Mouse (Mus musculus) liver, embryonic 14.5 days (tissue): ENCODE results near the gene Lmf1. TPM values are rescaled to one million over a fixed set of nuclear protein-coding genes. Genes with fewer than 3 reads are reported as not detected.

ENCODE experiments used
- ATAC-seq: fragments of 200-750 bp; cut with Nextera tagmentation; 2 replicates; pipeline ENCODE4 v1.8.0; 2017; ENCODE audit warnings: moderate number of reproducible peaks, mild to moderate bottlenecking, moderate library complexity; ENCODE audit not compliant: insufficient read depth
- DNase-seq, 3 experiments: peaks; one replicate each; pipeline ENCODE4 v3.0.0-alpha.2; 2012 to 2013; ENCODE audit warnings: low read depth in 3 of 3, low spot score in 3 of 3
- H3K27ac ChIP-seq: fragments of 300-500 bp; sonication (generic); 2 replicates; pipeline ENCODE4 v1.5.1; 2014; ENCODE audit warnings: moderate library complexity, mild to moderate bottlenecking, control low read depth, inconsistent platforms
- H3K27me3 ChIP-seq: fragments of 300-500 bp; sonication (generic); 2 replicates; pipeline ENCODE4 v1.6.1; 2014; ENCODE audit warnings: mild to moderate bottlenecking, low read length, moderate library complexity; ENCODE audit not compliant: control insufficient read depth, insufficient read depth
- H3K36me3 ChIP-seq: fragments of 300-500 bp; sonication (generic); replicated peaks from 2 replicates; pipeline ENCODE4 v1.6.1; 2014; ENCODE audit warnings: low read depth; ENCODE audit not compliant: control insufficient read depth, insufficient read depth
- H3K4me1 ChIP-seq, 2 experiments: fragments of 200-500 bp in 1 of 2; fragments of 300-500 bp in 1 of 2; sonication (generic) in 1 of 2; replicated peaks; 2 replicates each; pipeline ENCODE4 v1.6.1; 2012 to 2014; ENCODE audit warnings: antibody characterized with exemption in 1 of 2, inconsistent platforms in 1 of 2, low read length in 1 of 2; ENCODE audit not compliant: control insufficient read depth in 2 of 2, insufficient read depth in 2 of 2
- H3K4me2 ChIP-seq: fragments of 300-500 bp; sonication (generic); 2 replicates; pipeline ENCODE4 v1.6.1; 2014; ENCODE audit warnings: low read depth, mild to moderate bottlenecking, control low read depth, moderate library complexity
- H3K4me3 ChIP-seq, 2 experiments: fragments of 200-500 bp in 1 of 2; fragments of 300-500 bp in 1 of 2; sonication (generic) in 1 of 2; 2 replicates each; pipeline ENCODE4 v1.5.1; 2012 to 2014; ENCODE audit warnings: low read depth in 2 of 2, low read length in 2 of 2, mild to moderate bottlenecking in 2 of 2, control low read depth in 1 of 2, inconsistent platforms in 1 of 2, moderate library complexity in 1 of 2; ENCODE audit not compliant: insufficient read depth in 1 of 2
- H3K9ac ChIP-seq: fragments of 300-500 bp; sonication (generic); replicated peaks from 2 replicates; pipeline ENCODE4 v1.6.1; 2014; ENCODE audit warnings: mild to moderate bottlenecking, control low read depth, moderate library complexity
- H3K9me3 ChIP-seq: fragments of 300-500 bp; sonication (generic); 2 replicates; pipeline ENCODE4 v1.6.1; 2016; ENCODE audit warnings: low read length, mixed read lengths; ENCODE audit not compliant: control insufficient read depth
- CTCF ChIP-seq: IDR thresholded peaks from 2 replicates; pipeline ENCODE4 v1.5.1; 2016; ENCODE audit warnings: antibody characterized with exemption, low read depth, control low read depth
- EP300 ChIP-seq: IDR thresholded peaks from 2 replicates; pipeline ENCODE4 v1.6.1; 2016; ENCODE audit warnings: antibody characterized with exemption, low read depth
- WGBS: fragments of 180-500 bp; shearing (Covaris S2); extraction: QIAGEN DNeasy Blood & Tissue Kit; methylation state at CpG from one replicate; pipeline ENCODE4 v1.1.7; 2014; ENCODE audit not compliant: insufficient replicate concordance; 5-methylcytosine and 5-hydroxymethylcytosine counted together
- polyA plus RNA-seq, 2 experiments: library from polyadenylated mRNA; depleted of rRNA in 1 of 2; stranded (reverse) in 1 of 2; unstranded in 1 of 2; fragments of >200 nt; fragmentation: Nextera tagmentation in 1 of 2; extraction: Ambion mirVana in 1 of 2; gene quantifications; 2 replicates each; pipeline versions ENCODE4 v1.2.1 to v1.2.3; 2012 to 2014

Lmf1 gene
- polyA plus RNA-seq, 2 experiments = 3.4 to 9.3 TPM

- TF ChIP-seq EP300 = no peak
- TF ChIP-seq CTCF = no peak
- Histone ChIP-seq H3K27ac (no peak overlapping the region), H3K9me3 (no peaks in the 10 kb centered on the region), H3K4me1 (peaks cover 4 to 13% of the 10 kb centered on the region in 2 experiments), H3K4me3 (no peak overlapping the region), H3K9ac (no peak overlapping the region), H3K36me3 (no peaks in the 10 kb centered on the region), H3K27me3 (no peaks in the 10 kb centered on the region), H3K4me2 (no peak overlapping the region)
- ATAC-seq (no peak), DNase-seq (no peak)
- WGBS = 74% methylated on average over 8 of the region's 8 CpGs
These were observed 3.2 kb downstream of the Lmf1 start for GRCm38 (mm10) chr17:25582076-25582475.

- no peak for ATAC-seq
- no peak overlapping the region for H3K9ac ChIP-seq
- H3K36me3 ChIP-seq = no peaks in the 10 kb centered on the region
- H3K27ac ChIP-seq = no peak overlapping the region
- WGBS = 76% methylated on average over 4 of the region's 4 CpGs
- no peak for TF ChIP-seq EP300
- no peak for TF ChIP-seq CTCF
- no peak for DNase-seq
- H3K9me3 ChIP-seq = no peaks in the 10 kb centered on the region
- no peak overlapping the region for H3K4me2 ChIP-seq
- no peak overlapping the region for H3K4me3 ChIP-seq
- H3K4me1 ChIP-seq = peaks cover 4 to 13% of the 10 kb centered on the region in 2 experiments
- no peaks in the 10 kb centered on the region for H3K27me3 ChIP-seq
These were observed 4.2 kb downstream of the Lmf1 start for GRCm38 (mm10) chr17:25583099-25583498.

GRCm38 (mm10) chr17:25583858-25584257 is 5.0 kb downstream of the Lmf1 start:
- no peak overlapping the region for H3K27ac ChIP-seq
- ATAC-seq = no peak
- no peaks in the 10 kb centered on the region for H3K9me3 ChIP-seq
- H3K36me3 ChIP-seq = no peaks in the 10 kb centered on the region
- DNase-seq = peak in 1 of 3 experiments; percentile 39
- H3K4me3 ChIP-seq = no peak overlapping the region
- H3K27me3 ChIP-seq = no peaks in the 10 kb centered on the region
- H3K4me1 ChIP-seq = peaks cover 4 to 13% of the 10 kb centered on the region in 2 experiments
- no peak overlapping the region for H3K4me2 ChIP-seq
- TF ChIP-seq CTCF (no peak), EP300 (no peak)
- no peak overlapping the region for H3K9ac ChIP-seq
- 13% methylated on average over 8 of the region's 8 CpGs for WGBS

- TF ChIP-seq CTCF = no peak
- no peak for TF ChIP-seq EP300
- 72% methylated on average over 9 of the region's 9 CpGs for WGBS
- no peak for DNase-seq
- Histone ChIP-seq H3K36me3 (no peaks in the 10 kb centered on the region), H3K4me3 (no peak overlapping the region), H3K4me2 (no peak overlapping the region), H3K27me3 (no peaks in the 10 kb centered on the region), H3K9me3 (no peaks in the 10 kb centered on the region), H3K4me1 (peaks cover 4 to 12% of the 10 kb centered on the region in 2 experiments), H3K27ac (no peak overlapping the region), H3K9ac (no peak overlapping the region)
- ATAC-seq = no peak
These were observed 5.8 kb downstream of the Lmf1 start for GRCm38 (mm10) chr17:25584646-25585045.

- 78% methylated on average over 6 of the region's 6 CpGs for WGBS
- H3K27me3 ChIP-seq = no peaks in the 10 kb centered on the region
- no peaks in the 10 kb centered on the region for H3K36me3 ChIP-seq
These were observed 11.2 kb downstream of the Lmf1 start for GRCm38 (mm10) chr17:25590068-25590467.

More at GRCm38 (mm10) chr17:25590068-25590467, 11.2 kb downstream of the Lmf1 start:
- no peak for TF ChIP-seq CTCF
- TF ChIP-seq EP300 = no peak
- ATAC-seq (no peak), DNase-seq (no peak)
- no peak overlapping the region for H3K4me3 ChIP-seq
- no peaks in the 10 kb centered on the region for H3K4me1 ChIP-seq
- no peak overlapping the region for H3K9ac ChIP-seq
- H3K4me2 ChIP-seq = no peak overlapping the region
- no peak overlapping the region for H3K27ac ChIP-seq
- H3K9me3 ChIP-seq = no peaks in the 10 kb centered on the region
